Mouse (Mus musculus) adipose tissue, adult 10 weeks (tissue): Measurements from ENCODE around the gene Clcc1. TPM values are rescaled to one million over a fixed set of nuclear protein-coding genes. Genes with fewer than 3 reads are reported as not detected.

Experiments
- polyA plus RNA-seq: library from polyadenylated mRNA; stranded (reverse); fragments of 350-450 nt; fragmentation: Illumina TruSeq; extraction: RNeasy Lipid Tissue Mini Kit (QIAGEN cat#74804); gene quantifications from one replicate; pipeline ENCODE4 v1.2.3, GENCODE M21; 2014; ENCODE audit warnings: low read depth, low replicate concordance

Gene Clcc1
- 54.4 TPM for polyA plus RNA-seq

GRCm38 (mm10) chr3:108653710-108654379, at the start of gene Clcc1:
Gene Clcc1 (plus strand): TSS chr3:108653913.

DNA sequence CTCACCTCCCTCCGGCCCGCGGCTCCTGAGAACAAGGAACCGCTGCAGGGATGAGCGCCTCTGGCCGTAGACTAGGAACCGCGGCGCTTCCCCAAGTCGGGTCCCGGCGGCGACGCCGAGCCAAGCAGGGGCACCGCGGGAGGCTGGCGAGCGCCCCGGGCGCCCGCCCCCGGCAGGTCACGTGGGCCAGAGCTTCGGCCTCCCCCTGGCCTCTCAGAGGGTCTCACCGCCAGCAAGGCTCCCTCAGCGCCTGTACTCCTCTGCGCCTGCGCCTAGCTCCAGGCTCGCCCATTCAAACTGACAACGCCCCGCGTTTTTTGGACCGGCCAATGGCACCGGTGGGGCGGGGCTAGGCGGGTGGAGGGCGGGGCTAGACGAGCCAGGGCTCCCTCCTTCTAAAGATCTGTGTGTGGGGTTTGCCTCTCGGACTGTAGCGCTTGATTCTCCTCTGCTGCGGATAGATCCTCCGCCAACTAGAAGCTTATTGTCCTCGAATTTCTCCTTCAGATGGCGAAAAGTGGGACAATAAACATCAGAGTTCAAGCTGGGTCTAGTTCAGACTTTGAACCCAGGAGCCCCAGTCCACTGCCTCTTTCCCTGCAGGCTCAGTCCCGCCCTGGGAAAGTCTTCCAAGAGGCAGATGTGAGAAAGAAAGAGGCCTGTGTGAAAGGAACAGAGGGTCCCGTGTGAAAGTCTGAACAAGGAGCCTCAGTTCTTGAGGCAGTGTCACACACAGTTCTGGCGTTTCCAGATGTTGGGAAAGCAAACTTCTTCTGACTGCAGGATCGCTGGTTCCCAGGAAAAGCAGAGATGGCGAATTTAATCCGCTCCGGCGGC, 68.5 kb downstream of the Clcc1 start, which contains the start of gene Gpsm2:
TSS of gene Gpsm2 (minus strand) at position 274 of the 837 bp plus-strand sequence.

Other genes with a start within 250 kb of the Clcc1 start
- 20.4 TPM for gene Celsr2, start 238.4 kb upstream of the Clcc1 start, polyA plus RNA-seq
- gene Sars, start 208.7 kb upstream of the Clcc1 start, polyA plus RNA-seq = 113 TPM
- 10.9 TPM for gene 1700013F07Rik, start 119.8 kb upstream of the Clcc1 start, polyA plus RNA-seq
- gene 5330417C22Rik, start 117.4 kb upstream of the Clcc1 start, polyA plus RNA-seq = 2.5 TPM
- 51.1 TPM for gene Tmem167b, start 91.4 kb upstream of the Clcc1 start, polyA plus RNA-seq
- 30.4 TPM for gene Taf13, start 82.2 kb upstream of the Clcc1 start, polyA plus RNA-seq
- gene Wdr47, start 62.6 kb upstream of the Clcc1 start, polyA plus RNA-seq = 14.8 TPM
- gene Gpsm2, start 68.4 kb downstream of the Clcc1 start, polyA plus RNA-seq = 3.9 TPM
- 0.37 TPM for gene Aknad1, start 85.7 kb downstream of the Clcc1 start, polyA plus RNA-seq
- gene Stxbp3, start 186.6 kb downstream of the Clcc1 start, polyA plus RNA-seq = 47.8 TPM
- gene Fndc7, start 236.1 kb downstream of the Clcc1 start, polyA plus RNA-seq = 6.6 TPM